Mouse (Mus musculus): Measurements from ENCODE around the gene Stam2.

DNA sequence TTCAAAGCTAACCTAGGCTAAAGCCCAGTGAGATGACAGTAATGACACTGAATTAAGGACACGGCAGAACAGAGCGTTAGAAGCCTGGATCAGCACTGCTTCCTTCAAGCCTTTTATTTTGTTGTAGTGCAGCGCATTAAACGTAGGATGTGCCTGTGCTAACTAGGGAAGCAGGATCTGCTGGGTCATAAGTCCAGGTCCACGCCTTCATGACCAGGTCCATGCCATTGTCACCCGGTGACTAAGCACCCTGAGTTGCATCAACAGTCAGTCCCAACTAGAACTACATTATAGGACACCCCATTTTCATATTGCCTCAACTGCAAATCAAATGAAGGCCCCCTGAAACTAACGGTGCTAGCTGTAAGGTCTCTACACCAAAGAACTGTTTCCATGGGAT lies 7.6 kb downstream of the Stam2 start:
- no peak for TF ChIP-seq CTCF (IDR thresholded peaks at IDR 0.05; ENCODE audit: insufficient read depth, low read length)
- no peak for TF ChIP-seq POLR2A (IDR thresholded peaks at IDR 0.05; ENCODE audit: borderline replicate concordance, extremely low read depth, low read depth, low read length)

Data from lung, adult 2 months (tissue).